Mouse (Mus musculus): Measurements from ENCODE around the gene Vstm2l.

The Vstm2l gene

DNA sequence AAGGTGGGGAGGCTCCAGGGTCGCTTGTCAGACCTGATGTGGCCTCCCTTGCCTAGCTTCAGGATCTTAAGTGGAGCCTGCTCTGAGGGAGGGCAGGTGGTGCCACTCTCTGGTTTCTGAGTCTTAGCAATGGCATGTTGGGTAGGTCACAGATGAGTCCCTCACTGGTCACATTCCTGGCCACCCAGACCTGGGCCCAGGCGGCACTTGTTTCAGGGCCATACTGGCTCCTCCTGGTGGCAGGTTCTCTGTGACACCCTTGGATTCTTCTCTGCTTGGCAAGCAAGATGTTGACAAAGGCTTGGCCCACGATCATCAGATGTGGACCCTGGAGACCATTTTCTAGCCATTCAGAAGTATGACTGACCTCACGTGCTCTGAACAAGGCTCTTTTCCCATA is 18.2 kb downstream of the Vstm2l start:
- peak; percentile 9 for DNase-seq (ENCODE audit: low read depth)

DNA sequence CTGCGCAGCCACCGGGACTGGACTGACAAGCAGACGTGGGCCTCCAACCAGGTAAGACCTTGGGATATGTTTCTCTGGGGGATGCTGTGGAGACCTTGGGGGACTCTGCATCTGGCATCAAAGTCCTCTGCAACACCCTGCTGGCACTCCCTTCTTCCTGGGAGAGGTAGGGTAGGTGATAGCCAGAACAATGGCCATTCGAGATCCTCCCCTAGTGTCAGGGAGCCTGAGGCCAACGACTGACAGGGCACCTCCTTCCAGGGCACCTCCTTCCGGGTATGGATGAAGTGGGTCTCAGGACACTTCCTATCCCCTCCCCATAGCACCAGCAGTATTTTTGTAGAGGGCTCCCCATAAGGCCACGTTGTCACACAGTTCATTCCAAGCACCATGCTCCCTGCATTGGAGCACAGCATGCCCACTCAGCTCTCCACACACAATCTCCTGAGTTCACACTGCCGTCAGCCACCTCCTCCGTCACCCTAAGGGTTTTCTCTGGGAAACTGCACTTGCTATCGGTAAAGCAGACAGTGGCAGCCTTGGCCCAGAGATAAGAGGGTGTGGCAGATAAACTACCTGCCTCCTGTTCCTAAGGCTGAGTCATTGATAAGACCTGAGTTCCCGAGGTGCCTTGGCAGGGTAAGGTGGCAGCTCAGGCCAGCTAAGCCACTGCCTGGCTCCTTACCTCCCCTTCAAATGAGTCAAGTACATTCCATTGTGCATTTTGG is 21.2 kb downstream of the Vstm2l start:
- DNase-seq (ENCODE audit: low read depth), result no peak

DNA sequence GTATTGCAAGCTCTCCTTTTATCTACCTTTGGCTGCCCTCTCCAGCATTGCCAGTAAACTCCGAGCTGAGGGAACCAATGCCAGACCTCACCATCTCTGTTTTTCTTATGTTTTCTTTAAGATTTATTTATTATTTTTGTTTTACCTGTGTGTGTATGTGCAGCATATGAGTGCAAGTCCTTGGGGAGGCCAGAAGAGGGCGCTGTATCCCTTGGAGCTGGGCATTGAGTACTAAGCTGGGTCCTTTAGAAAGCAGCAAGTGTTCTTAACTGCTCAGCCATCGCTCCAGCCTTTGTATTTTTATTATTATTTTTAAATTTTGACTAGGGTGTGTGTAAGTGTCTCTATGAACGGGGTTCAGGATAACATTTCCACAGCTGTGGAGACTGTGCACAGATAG is 22.2 kb downstream of the Vstm2l start:
- no peak for DNase-seq (ENCODE audit: low read depth)

DNA sequence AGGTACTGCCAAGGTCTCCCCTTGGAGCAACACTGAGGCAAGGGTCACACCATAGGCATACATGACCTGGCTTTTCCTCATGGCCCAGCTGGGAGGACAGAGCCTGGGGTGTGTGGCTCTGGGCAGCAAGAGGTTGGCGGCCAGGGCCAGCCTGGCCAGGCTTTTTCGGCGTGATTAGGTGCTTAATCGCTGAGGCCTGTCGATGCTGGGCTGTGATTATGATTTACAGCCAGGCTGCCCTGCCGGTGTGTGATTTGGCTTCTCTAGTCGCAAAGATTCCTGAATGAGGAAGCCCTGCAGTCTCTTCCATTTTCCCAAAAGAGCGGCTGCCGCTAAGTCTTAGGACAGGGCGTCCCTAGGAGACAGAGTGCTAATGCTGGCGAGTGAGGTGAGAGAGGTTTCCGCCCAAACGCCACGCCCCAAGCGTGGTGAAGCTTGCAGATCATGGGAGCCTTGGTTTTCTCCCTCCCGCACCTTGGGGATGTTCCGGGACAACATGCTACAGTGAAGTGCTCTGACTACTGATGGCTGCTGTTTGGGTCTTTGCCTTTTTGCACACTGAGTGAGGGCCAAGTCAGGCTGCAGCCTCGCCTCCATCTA is 26.2 kb downstream of the Vstm2l start:
- DNase-seq (ENCODE audit: low read depth), result no peak

DNA sequence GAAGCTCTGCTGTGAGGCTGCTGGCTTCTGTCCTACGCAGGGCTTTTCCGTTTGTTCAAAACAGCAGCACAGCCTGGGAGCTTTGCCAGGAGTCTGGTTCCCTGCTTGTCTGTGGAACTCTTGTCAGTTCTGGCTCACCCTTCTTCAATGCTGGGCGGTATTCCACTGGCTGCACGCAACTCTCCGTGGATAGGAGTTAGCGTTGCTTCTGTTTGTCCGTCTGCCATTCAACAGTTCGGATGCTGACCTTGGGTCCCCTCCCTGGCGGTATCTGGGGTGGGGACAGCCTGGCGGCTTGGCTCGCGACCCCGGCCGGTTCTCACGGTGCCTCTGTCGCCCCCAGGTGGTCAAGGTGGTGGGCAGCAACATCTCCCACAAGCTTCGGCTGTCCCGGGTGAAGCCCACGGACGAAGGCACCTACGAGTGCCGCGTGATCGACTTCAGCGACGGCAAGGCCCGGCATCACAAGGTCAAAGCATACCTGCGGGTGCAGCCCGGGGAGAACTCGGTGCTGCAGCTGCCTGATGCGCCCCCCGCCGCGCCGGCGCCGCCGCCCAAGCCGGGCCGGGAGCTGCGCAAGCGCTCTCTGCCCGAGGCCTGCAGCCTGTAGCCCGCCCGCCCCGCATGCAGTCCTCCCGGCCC is 29.2 kb downstream of the Vstm2l start:
- DNase-seq (ENCODE audit: low read depth), result no peak

DNA sequence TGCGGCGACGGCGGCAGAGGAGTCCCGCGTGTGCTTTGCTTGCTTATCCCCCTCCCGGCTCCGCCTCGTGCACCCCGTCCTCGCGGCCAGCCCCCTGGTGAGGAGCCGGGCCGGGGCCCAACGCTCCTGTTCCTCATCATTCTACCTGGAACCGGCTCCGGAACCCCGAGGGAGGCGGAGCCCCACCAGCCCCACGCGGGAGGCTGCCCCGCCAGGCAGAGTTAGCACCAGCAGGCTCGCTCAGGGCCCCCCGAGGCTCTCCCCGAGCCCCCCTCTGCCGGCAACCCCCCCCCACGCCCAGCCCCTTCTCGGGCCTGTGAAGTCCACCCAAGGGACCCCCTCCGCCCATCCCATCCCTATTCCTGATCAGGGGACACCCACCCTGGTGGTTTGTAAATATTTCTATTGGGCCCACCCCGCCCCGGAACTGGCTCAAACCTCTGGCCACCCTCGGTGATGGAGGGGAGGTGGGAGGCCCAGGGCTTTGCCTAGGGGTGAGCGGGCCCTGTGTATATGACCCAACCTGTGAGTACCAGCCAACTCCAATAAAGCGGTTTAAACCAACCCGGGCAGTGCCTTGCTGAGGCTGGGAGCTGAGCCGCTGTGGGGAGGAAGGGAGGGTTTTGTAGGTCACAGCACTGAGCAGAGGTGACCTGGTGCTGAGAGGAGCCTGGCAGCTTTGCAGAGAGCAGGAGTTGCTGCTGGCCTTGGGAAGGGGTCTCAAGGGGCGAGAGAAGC is 29.9 kb downstream of the Vstm2l start:
- no peak for DNase-seq (ENCODE audit: low read depth)

DNA sequence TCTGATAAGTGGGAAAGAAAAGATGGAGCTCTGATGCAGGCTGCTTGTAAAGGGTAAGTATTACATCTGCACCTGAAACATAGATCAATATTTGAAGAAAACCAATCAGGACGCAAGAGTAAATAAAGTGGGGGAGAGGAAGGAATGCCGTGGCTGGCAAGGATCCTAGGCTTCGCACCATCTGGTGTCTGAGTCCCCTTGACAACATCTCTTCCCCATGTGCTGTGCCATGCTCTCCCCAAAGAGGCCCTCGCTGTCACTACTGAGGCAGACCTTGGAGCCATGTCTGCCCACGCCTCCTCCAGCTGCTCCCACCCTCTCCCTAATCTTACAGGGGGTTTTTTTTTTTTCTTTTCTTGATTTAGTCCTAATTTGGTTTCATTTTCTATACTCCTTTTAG is 39.5 kb downstream of the Vstm2l start:
- no peak for DNase-seq (ENCODE audit: low read depth)

DNA sequence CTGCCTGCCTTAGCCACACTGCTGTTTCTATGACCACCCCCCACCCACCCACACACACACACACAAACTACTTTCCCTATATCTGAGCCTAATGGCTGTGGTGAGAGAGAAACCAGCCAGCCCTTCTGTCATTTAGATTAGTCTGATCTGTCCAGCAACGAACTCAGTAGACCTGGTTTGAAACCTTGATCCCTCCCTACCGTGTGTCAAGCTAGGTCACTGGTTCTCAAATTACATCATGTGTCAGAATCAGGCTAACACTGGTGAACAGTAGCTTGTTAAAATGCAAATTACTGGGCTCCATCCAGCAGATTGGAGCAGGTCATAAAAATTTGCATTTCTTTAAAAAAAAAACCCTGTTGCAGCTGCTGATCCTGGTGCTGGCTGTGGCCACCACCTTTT is 43.3 kb downstream of the Vstm2l start:
- DNase-seq (ENCODE audit: low read depth), result no peak

DNA sequence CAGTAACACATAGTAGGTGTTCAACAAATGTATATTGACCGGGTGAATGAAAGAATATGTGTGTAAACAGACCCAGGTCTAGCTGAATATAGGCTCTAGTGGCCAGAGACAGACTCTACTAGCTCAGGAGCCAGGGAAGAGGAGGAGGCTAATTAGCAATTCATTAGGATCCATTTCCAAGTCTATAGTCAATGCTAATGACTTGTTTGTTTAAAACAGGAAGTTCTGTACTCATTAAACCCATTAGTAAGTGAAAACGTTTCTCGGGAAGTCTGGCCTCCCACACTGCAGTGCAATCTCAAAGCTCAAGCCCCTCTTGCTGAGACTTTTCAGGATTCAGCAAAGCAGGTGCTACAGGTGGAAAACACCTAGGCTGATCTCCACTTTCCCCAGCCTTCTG is 53.4 kb downstream of the Vstm2l start:
- no peak for DNase-seq (ENCODE audit: low read depth)

DNA sequence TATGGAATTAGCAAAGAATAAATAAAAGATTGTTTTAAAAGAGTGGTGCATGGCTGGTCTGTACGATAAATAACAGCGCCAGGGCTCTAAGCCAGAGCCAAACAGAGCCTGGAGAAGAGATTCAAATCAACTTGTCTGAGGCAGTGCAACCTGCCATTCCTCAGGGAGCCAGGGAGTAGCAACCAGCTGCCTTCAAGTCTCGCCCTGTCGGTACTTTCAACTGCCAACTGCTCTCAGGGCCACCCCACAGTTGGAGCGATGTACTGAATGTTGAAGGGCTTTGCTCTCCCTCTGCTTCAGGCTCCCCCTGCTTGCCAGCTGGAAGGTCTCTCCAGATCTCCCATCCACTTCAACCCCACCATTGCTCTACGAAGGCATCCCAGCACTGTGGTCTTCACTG is 55.7 kb downstream of the Vstm2l start:
- no peak for DNase-seq (ENCODE audit: low read depth)

DNA sequence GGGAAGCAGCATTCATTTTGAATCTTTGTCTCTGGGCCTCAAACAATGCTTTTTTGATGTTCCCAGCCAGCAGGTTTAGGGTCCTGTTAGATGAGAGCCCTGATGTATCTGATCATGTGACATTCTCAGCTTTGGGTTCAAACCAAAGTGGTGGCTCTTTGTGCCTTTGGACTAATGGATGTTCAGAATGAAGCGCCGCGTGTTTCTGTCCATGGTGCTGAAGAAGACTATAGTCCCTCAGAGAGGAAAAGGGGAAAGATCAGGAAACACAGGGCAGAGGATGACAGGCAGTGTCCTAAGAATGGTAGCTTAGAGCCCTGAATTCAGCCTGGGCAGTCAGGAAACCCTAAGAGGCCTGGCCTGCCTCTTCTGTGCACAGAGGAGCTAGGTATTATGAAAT is 56.2 kb downstream of the Vstm2l start:
- peak; percentile 48 for DNase-seq (ENCODE audit: low read depth)

DNA sequence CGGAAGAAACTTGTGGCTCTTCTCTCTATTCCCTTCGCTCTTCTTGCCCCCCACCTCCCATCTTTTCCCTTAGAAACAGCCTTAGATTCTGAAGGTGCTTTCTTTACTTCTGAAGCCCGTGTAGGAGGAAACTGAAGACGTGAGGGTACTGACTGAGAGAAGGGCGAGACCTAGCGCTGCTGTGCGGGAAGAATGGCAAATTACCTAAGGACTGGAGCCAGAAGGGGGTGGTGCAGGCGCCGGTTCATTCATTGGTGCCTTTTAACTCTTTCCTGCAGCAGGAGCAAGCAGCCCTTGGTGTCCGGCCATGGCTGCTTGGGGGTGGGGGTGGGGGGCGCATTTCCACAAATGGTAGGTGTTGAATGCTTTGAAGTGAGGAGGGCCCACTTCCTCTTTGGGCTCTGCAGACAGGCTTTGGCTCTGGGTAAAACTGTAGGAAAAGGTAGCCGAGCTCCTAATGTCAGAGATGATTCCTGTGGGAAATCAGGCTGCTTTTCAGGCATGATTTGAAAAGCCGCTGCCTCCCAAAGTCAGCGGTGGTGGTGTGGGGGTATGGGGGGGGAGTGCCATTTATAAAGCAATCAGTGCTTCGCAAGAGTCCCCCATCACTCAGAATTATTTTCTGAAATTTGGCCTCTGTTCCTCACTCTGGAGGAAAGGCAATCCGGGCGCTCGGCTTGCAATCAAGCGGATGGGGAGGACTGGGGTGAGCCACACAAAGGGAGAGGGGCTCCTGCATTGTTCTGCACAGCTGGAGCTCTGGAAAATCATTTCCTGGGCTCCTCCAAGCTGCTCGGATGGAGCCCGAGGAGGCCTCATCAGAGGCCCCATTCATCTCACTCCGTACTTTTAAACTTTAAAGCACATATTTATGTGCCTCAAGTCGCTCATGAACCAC is 60.4 kb downstream of the Vstm2l start:
- DNase-seq (ENCODE audit: low read depth), result no peak

DNA sequence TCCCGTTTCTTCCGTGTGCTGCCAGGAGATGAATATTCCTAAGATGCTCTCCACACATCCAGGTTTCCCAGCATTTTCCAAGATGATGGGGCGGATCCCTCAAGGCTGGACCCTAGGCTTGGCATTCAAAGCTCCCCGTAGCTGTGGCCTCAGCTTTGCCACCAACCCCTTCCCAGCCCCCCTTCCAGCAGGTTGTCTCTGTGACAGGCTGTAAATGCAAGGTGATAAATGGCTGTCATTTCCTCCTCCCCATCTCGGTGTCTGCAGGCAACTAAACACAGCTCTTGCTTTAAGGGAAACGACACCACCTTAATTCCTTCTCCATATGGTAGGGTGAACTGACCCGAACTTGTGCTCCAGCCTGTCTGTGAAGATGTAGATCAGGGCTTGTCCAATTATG is 61.1 kb downstream of the Vstm2l start:
- DNase-seq (ENCODE audit: low read depth), result no peak

DNA sequence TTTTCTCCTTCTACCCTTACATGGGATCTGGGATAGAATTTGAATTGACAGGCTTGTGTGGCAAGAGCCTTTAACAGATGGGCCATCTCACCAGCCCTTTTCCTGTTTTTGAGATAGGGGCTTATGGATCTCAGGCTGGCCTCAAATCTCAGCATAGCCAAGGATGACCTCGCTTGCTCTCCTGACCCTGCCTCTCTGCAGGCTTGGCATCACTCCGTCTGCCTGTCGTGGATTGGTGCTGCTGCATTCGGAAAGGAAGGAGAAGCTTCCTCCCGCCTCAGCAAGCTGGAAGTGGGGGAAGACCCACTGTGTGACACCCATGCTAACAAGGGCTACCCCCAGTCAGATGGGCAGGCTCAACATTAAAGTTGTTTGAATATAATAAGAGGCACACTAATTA is 64.8 kb downstream of the Vstm2l start:
- DNase-seq (ENCODE audit: low read depth), result no peak

DNA sequence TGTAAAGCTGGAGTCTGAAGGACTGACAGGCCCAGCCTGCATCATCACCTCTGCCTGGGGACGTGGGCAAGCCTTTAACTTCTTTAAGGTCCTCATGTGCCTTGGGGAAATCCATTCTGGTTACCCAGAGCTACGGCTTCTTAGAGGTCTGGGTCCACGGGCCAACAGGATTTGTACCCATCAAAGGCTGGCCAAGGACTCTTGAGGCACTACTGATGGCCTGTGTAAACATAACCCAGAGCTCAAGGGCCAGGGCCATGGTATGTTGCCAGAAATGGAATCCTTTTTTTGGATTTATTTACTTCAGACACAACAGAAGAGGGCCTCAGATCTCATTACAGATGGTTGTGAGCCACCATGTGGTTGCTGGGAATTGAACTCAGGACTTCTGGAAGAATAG is 68.3 kb downstream of the Vstm2l start:
- no peak for DNase-seq (ENCODE audit: low read depth)

DNA sequence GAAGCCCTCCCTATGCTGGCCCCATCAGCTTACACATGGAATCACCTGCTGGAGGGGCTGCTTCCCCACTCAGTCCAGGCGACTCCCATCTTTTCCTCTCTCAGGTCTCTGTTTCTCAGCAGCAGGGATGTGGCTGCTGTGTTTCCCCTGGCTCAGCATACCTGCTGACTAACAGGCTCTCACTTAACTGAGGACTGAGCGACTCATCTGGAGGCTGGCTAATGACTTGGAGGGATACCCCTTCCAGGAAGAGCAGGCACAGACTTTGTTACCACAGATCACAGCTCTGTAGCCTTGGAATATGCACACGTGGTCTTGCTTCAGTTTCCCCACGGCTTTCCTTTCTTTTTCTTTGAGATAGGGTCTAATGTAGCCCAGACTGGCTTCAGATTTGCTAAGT is 68.8 kb downstream of the Vstm2l start:
- no peak for DNase-seq (ENCODE audit: low read depth)

DNA sequence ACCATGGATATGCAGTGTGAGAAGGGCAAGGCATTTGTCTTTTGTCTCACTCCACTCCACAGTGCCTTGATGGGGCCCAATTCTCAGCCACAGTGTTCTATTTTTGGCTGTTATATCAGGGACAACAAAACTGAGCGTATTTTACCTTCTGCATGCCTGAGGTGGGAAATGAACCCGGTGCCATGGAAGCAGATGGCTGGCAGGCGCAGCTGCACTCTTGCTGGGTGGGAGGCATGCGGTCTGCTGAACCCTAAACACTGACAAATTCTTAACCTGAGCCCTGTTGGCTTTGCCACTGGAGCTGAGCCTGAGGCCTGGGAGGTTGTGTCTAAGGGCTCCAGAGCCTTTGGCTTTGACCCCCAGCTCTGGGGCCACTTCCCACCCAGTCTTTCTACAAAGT is 71.2 kb downstream of the Vstm2l start:
- no peak for DNase-seq (ENCODE audit: low read depth)

DNA sequence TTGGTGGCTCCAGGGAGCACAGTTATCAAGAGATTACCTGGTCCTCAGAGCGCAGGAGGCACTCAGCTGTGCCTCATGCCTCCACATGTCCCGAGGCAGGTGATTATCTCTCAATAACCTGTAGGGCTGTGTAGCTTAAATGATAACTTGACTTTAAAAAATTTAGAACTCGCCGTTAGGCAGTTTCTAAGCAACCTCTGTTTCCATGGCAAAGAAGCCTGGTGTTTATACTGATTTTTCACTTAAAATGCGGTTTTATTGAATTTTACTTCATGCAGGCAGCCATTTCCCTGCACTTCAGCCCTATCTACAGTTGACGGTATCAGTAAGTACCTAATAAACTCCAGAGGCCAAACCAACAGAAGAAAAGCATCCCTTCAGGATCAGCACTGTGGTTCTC is 71.8 kb downstream of the Vstm2l start:
- DNase-seq (ENCODE audit: low read depth), result no peak

DNA sequence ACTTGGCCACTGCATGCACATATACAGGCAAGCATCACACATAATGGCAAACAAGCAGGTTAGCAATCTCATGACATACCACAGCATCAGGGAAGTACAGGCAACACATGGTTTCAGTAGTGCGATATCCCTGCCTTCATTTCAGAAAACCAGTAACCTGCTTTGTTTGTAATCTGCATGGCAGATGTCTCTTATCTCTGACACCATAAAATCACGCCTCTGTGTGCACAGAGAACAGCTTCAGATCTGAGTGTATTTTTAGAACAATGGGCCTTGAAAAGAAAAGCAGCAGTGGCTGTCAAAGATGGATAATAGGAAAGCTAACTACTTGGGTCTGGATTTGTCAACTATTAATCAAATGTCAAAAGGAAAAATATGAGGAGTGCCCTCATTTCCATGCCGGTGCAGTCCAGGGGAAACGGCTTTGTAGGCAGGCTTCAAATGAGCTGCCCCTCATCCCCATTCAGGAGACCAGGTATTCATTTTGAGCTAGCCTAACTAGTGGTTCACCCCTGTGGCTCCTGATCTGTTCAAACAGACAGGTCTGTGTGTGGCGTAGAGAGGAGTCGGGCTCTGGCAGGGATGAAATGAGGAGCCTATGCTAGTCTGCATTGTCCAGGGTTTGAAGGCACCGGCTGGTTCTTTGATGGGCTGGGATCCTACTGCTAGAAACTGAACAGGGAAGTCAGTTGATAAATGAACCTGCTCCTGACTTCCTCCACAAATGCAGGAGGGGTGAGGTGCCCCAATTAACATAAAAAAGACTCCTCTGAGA is 74.2 kb downstream of the Vstm2l start:
- no peak for DNase-seq (ENCODE audit: low read depth)

DNA sequence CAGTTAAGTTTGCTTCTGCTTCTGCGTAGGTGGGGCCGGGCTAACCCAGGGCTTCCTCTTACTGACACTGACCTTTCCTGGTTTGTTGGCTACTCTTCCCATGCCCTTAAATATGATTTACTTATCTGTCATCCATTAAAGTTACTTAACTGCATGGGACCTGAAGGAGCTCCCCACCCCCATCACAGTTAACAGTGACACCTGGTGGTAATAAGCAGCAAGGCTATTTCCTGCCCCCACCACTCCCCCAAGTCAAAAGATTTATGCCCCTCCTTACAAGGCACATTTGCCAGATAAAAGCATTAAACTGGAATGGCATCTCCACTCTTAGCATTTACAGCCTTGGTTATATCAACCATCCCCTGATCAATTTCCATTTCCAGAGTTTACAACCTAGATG is 75.5 kb downstream of the Vstm2l start:
- DNase-seq (ENCODE audit: low read depth), result peak; percentile 33

DNA sequence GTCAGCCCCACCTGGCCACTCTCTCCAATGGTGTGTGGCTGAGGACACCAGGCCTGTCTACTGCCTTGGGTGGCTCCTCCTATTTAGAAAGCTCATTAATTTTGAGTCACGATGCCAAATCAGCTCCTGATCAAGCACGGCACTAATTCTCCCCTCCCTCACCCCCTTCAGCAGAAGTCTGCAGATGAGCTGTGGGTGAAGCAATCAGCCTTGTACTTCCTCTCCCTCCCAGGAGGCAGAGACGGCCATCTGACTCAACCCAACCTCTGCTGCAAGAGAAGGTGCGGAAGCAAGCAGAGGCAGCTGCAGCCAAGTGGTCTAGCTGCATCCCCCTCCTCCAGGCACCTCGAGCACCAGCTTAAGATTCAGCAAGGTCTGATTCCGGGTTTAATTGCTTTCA is 76.6 kb downstream of the Vstm2l start:
- DNase-seq (ENCODE audit: low read depth), result peak; percentile 63

Data from 416B (cell line).